Mouse (Mus musculus): ENCODE data around the gene Tln1. TPM values are rescaled to one million over a fixed set of nuclear protein-coding genes. Genes with fewer than 3 reads are reported as not detected.

Gene Tln1
- total and polyA plus RNA-seq, 2 experiments from 2014 or later, result 77.2 to 141 TPM

DNA sequence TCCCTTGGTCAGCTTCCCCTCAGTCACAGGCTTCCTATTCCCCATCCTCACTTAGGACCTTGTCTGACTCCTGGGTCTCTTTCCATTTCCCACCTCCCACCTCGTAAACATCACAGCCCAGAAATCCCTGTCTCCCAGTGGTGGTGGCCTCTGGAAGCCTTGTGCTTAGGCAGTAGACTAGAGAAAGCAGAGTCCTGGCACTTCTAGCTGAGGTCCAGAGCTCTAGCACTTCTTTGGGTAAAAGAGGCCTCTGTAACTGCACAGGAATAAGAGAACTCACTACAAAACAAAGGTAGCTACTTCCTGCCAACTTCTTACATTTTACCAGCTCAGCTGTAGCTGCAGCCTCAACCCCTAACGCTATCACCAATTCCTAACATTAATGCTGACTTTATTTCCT is 1.5 kb downstream of the Tln1 start:
- no peak for DNase-seq (ENCODE audit: low spot score)
- Histone ChIP-seq H3K9ac (replicated peaks; ENCODE audit: low read depth, low read length) (peak overlapping the region; percentile 93), H3K27ac (ENCODE audit: low read depth) (peak overlapping the region; percentile 99), H3K4me1 (ENCODE audit: control insufficient read depth, insufficient read depth) (peaks cover 55% of the 10 kb centered on the region), H3K36me3 (replicated peaks; ENCODE audit: control insufficient read depth, insufficient read depth, low read length) (peaks cover 30% of the 10 kb centered on the region), H3K4me2 (ENCODE audit: low read depth, low read length) (peak overlapping the region; percentile 81), H3K27me3 (ENCODE audit: control insufficient read depth, insufficient read depth, low read length) (no peaks in the 10 kb centered on the region), H3K4me3 (ENCODE audit: low read depth, low read length) (peak overlapping the region; percentile 87), H3K9me3 (replicated peaks; ENCODE audit: control insufficient read depth, low read length) (no peaks in the 10 kb centered on the region)
- no peak for ATAC-seq (ENCODE audit: insufficient read depth, low read depth)
- TF ChIP-seq CTCF (IDR thresholded peaks at IDR 0.05; ENCODE audit: low read depth) (no peak), EP300 (IDR thresholded peaks at IDR 0.05; ENCODE audit: low read depth) (no peak)
- 2% methylated on average over 2 of the region's 2 CpGs for WGBS

- peak overlapping the region; percentile 87 for H3K4me3 ChIP-seq (ENCODE audit: low read depth, low read length)
- H3K27ac ChIP-seq (ENCODE audit: low read depth), result peak overlapping the region; percentile 99
- DNase-seq (ENCODE audit: low spot score), result peak; percentile 65
- TF ChIP-seq CTCF (IDR thresholded peaks at IDR 0.05; ENCODE audit: low read depth) (no peak), EP300 (IDR thresholded peaks at IDR 0.05; ENCODE audit: low read depth) (no peak)
- WGBS, result 3% methylated on average over 6 of the region's 6 CpGs
- peaks cover 30% of the 10 kb centered on the region for H3K36me3 ChIP-seq (replicated peaks; ENCODE audit: control insufficient read depth, insufficient read depth, low read length)
- peak overlapping the region; percentile 44 for H3K9ac ChIP-seq (replicated peaks; ENCODE audit: low read depth, low read length)
- peak overlapping the region; percentile 81 for H3K4me2 ChIP-seq (ENCODE audit: low read depth, low read length)
- no peaks in the 10 kb centered on the region for H3K27me3 ChIP-seq (ENCODE audit: control insufficient read depth, insufficient read depth, low read length)
- no peaks in the 10 kb centered on the region for H3K9me3 ChIP-seq (replicated peaks; ENCODE audit: control insufficient read depth, low read length)
- H3K4me1 ChIP-seq (ENCODE audit: control insufficient read depth, insufficient read depth), result peaks cover 55% of the 10 kb centered on the region
- ATAC-seq (ENCODE audit: insufficient read depth, low read depth), result no peak
Observed at GRCm38 (mm10) chr4:43560243-43560611, 2.3 kb downstream of the Tln1 start.

DNA sequence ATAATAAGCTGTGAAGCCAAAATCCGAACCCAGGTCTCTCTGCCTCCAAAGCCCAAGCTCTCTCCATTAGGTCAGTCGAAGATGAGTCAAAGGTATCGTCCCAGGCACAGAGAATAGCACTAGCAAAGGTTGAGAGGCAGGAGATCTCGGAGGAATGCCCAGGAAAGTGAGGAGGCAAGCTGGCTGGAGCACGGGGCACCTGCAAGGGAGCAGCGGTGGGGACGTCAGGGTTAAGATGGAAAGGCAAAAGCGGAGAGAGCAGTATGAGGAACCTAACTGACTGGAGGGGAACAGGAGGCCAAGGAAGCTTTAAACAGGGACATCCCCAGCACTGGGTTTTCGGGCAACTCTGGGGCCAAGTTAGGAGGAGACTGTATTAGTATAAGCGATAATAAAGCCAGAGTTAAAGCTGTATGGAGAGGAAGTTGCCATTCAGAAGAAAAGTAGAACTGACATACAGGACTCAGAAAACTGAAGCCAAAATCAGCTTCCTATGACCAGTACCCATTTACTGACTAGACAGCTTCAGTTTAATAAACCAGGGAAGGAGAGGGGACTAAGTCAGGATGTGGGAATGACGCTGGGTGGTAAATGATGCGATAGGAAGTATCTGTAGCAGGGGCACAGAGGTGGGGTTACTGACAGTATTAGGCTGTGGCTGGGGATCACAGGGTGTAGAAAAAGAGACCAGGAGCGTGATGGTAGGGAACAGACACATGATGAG is 2.8 kb downstream of the Tln1 start:
- peak overlapping the region; percentile 44 for H3K9ac ChIP-seq (replicated peaks; ENCODE audit: low read depth, low read length)
- WGBS, result 39% methylated on average over 13 of the region's 13 CpGs
- H3K4me2 ChIP-seq (ENCODE audit: low read depth, low read length), result peak overlapping the region; percentile 81
- ATAC-seq (ENCODE audit: insufficient read depth, low read depth) (no peak), DNase-seq (ENCODE audit: low spot score) (no peak)
- H3K4me1 ChIP-seq (ENCODE audit: control insufficient read depth, insufficient read depth), result peaks cover 55% of the 10 kb centered on the region
- H3K27ac ChIP-seq (ENCODE audit: low read depth), result peak overlapping the region; percentile 99
- no peaks in the 10 kb centered on the region for H3K27me3 ChIP-seq (ENCODE audit: control insufficient read depth, insufficient read depth, low read length)
- H3K9me3 ChIP-seq (replicated peaks; ENCODE audit: control insufficient read depth, low read length), result no peaks in the 10 kb centered on the region
- TF ChIP-seq EP300 (IDR thresholded peaks at IDR 0.05; ENCODE audit: low read depth), result no peak
- no peak for TF ChIP-seq CTCF (IDR thresholded peaks at IDR 0.05; ENCODE audit: low read depth)
- peaks cover 30% of the 10 kb centered on the region for H3K36me3 ChIP-seq (replicated peaks; ENCODE audit: control insufficient read depth, insufficient read depth, low read length)
- H3K4me3 ChIP-seq (ENCODE audit: low read depth, low read length), result peak overlapping the region; percentile 87

GRCm38 (mm10) chr4:43558631-43559356 is 3.7 kb downstream of the Tln1 start:
- H3K4me1 ChIP-seq (ENCODE audit: control insufficient read depth, insufficient read depth), result peaks cover 51% of the 10 kb centered on the region
- no peak for TF ChIP-seq CTCF (IDR thresholded peaks at IDR 0.05; ENCODE audit: low read depth)
- TF ChIP-seq EP300 (IDR thresholded peaks at IDR 0.05; ENCODE audit: low read depth), result no peak
- peak overlapping the region; percentile 44 for H3K9ac ChIP-seq (replicated peaks; ENCODE audit: low read depth, low read length)
- peaks cover 37% of the 10 kb centered on the region for H3K36me3 ChIP-seq (replicated peaks; ENCODE audit: control insufficient read depth, insufficient read depth, low read length)
- peak; percentile 25; the same call in 1 of the 2 replicates for ATAC-seq (ENCODE audit: insufficient read depth, low read depth)
- peak overlapping the region; percentile 26 for H3K4me3 ChIP-seq (ENCODE audit: low read depth, low read length)
- H3K27ac ChIP-seq (ENCODE audit: low read depth), result peak overlapping the region; percentile 99
- no peaks in the 10 kb centered on the region for H3K9me3 ChIP-seq (replicated peaks; ENCODE audit: control insufficient read depth, low read length)
- 7% methylated on average over 13 of the region's 13 CpGs for WGBS
- DNase-seq (ENCODE audit: low spot score), result peak; percentile 78
- peak overlapping the region; percentile 81 for H3K4me2 ChIP-seq (ENCODE audit: low read depth, low read length)
- H3K27me3 ChIP-seq (ENCODE audit: control insufficient read depth, insufficient read depth, low read length), result no peaks in the 10 kb centered on the region

DNA sequence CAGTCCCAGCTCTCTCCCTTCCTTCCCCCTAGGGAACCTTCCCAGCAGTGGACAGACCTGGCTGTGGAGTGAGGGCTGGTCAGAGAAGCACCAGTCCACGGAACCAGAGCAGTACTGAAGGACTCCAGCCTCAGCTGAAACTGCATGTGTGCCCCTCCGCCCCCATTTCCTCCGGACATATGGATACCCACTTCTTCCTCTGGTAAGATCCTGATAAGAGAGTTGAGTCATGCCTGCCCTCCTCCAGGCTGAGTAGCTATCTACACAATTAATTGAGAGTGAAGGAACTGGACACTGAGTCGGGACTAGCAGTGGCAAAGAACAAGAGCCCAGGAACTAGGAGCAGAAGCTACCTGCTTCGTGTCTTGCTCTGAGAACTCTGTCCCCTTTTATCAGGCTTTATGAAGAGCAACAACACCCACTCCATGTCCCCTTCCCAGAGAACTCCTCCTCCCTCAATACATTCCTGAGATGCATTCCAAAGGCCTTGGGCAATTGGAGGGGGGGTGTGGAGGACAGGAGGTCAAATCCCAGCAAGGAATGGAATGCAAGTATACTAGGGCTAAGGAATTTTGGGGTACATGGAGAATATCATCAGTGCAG is 4.4 kb downstream of the Tln1 start:
- H3K27me3 ChIP-seq (ENCODE audit: control insufficient read depth, insufficient read depth, low read length), result no peaks in the 10 kb centered on the region
- H3K9me3 ChIP-seq (replicated peaks; ENCODE audit: control insufficient read depth, low read length), result no peaks in the 10 kb centered on the region
- H3K36me3 ChIP-seq (replicated peaks; ENCODE audit: control insufficient read depth, insufficient read depth, low read length), result peaks cover 41% of the 10 kb centered on the region
- H3K27ac ChIP-seq (ENCODE audit: low read depth), result peak overlapping the region; percentile 99
- H3K9ac ChIP-seq (replicated peaks; ENCODE audit: low read depth, low read length), result peak overlapping the region; percentile 7; the same call in 1 of the 2 replicates
- peaks cover 44% of the 10 kb centered on the region for H3K4me1 ChIP-seq (ENCODE audit: control insufficient read depth, insufficient read depth)
- DNase-seq (ENCODE audit: low spot score) (peak; percentile 32), ATAC-seq (ENCODE audit: insufficient read depth, low read depth) (no peak; the same call in 1 of the 2 replicates)
- TF ChIP-seq EP300 (IDR thresholded peaks at IDR 0.05; ENCODE audit: low read depth), result peak; percentile 50; the same call in 1 of the 2 replicates
- no peak for TF ChIP-seq CTCF (IDR thresholded peaks at IDR 0.05; ENCODE audit: low read depth)
- 2% methylated on average over 5 of the region's 5 CpGs for WGBS
- peak overlapping the region; percentile 81 for H3K4me2 ChIP-seq (ENCODE audit: low read depth, low read length)
- H3K4me3 ChIP-seq (ENCODE audit: low read depth, low read length), result peak overlapping the region; percentile 26

Data from heart, postnatal 0 days (tissue).